Mouse (Mus musculus) neural tube, embryonic 15.5 days (tissue): Measurements from ENCODE around the gene Ppp1r15b. TPM values are rescaled to one million over a fixed set of nuclear protein-coding genes. Genes with fewer than 3 reads are reported as not detected.

ENCODE experiments used
- ATAC-seq: fragments of 200-750 bp; cut with Nextera tagmentation; 2 replicates; pipeline ENCODE4 v1.8.0; 2017; ENCODE audit warnings: mild to moderate bottlenecking, moderate TSS enrichment, moderate library complexity; ENCODE audit not compliant: low FRiP score
- H3K27ac ChIP-seq: fragments of 300-500 bp; sonication (generic); replicated peaks from 2 replicates; pipeline ENCODE4 v1.5.1; 2015; ENCODE audit warnings: mild to moderate bottlenecking, inconsistent platforms
- H3K27me3 ChIP-seq: fragments of 300-500 bp; sonication (generic); replicated peaks from 2 replicates; pipeline ENCODE4 v1.6.1; 2015; ENCODE audit warnings: inconsistent platforms
- H3K36me3 ChIP-seq: fragments of 300-500 bp; sonication (generic); 2 replicates; pipeline ENCODE4 v1.6.1; 2015; ENCODE audit warnings: inconsistent platforms
- H3K4me1 ChIP-seq: fragments of 300-500 bp; sonication (generic); 2 replicates; pipeline ENCODE4 v1.6.1; 2015; ENCODE audit warnings: inconsistent platforms
- H3K4me2 ChIP-seq: fragments of 300-500 bp; sonication (generic); 2 replicates; pipeline ENCODE4 v1.6.1; 2015; ENCODE audit warnings: inconsistent platforms, mild to moderate bottlenecking, moderate library complexity
- H3K4me3 ChIP-seq: fragments of 300-500 bp; sonication (generic); replicated peaks from 2 replicates; pipeline ENCODE4 v1.5.1; 2015; ENCODE audit warnings: mild to moderate bottlenecking, inconsistent platforms
- H3K9ac ChIP-seq: fragments of 300-500 bp; sonication (generic); replicated peaks from 2 replicates; pipeline ENCODE4 v1.6.1; 2015; ENCODE audit warnings: mild to moderate bottlenecking, inconsistent platforms
- H3K9me3 ChIP-seq: fragments of 300-500 bp; sonication (generic); replicated peaks from 2 replicates; pipeline ENCODE4 v1.6.1; 2016; ENCODE audit warnings: inconsistent platforms
- WGBS: fragments of 180-500 bp; shearing (Covaris S2); methylation state at CpG from one replicate; pipeline ENCODE4 v1.1.7; 2015; ENCODE audit warnings: mixed read lengths; 5-methylcytosine and 5-hydroxymethylcytosine counted together
- polyA plus RNA-seq: library from polyadenylated mRNA; unstranded; fragments of >200 nt; fragmentation: Nextera tagmentation; extraction: Ambion mirVana; gene quantifications from 2 replicates; pipeline ENCODE4 v1.2.1, GENCODE M21; 2015

Gene Ppp1r15b
- polyA plus RNA-seq, 1 experiment from 2014 or later: 23.4 TPM

- under 1% methylated on average over 66 of the region's 68 CpGs for WGBS
- H3K9me3 ChIP-seq: no peaks in the 10 kb centered on the region
Measured at GRCm38 (mm10) chr1:133163820-133164431, 33.0 kb downstream of the Ppp1r15b start, which contains the start of gene Plekha6. Gene Plekha6 (plus strand): TSS chr1:133164210.

GRCm38 (mm10) chr1:133164591-133165011, 33.7 kb downstream of the Ppp1r15b start:
- no peak overlapping the region for H3K9ac ChIP-seq
- WGBS: 3% methylated on average over 10 of the region's 10 CpGs
- no peaks in the 10 kb centered on the region for H3K36me3 ChIP-seq
- peaks cover 26% of the 10 kb centered on the region for H3K4me1 ChIP-seq
- no peak for ATAC-seq
- no peaks in the 10 kb centered on the region for H3K9me3 ChIP-seq
- peak overlapping the region; percentile 54 for H3K4me3 ChIP-seq
- peaks cover 52% of the 10 kb centered on the region for H3K27me3 ChIP-seq
- H3K27ac ChIP-seq: no peak overlapping the region
- peak overlapping the region; percentile 99 for H3K4me2 ChIP-seq

More at GRCm38 (mm10) chr1:133163820-133164431, 33.0 kb downstream of the Ppp1r15b start, which contains the start of gene Plekha6:
- peak; percentile 35 for ATAC-seq
- H3K27me3 ChIP-seq: peaks cover 56% of the 10 kb centered on the region
- H3K4me3 ChIP-seq: peak within 1 kb of the TSS; percentile 54
- peak within 1 kb of the TSS; percentile 51 for H3K9ac ChIP-seq
- H3K27ac ChIP-seq: no peak within 1 kb of the TSS
- peaks cover 30% of the 10 kb centered on the region for H3K4me1 ChIP-seq
- peak within 1 kb of the TSS; percentile 99 for H3K4me2 ChIP-seq
- H3K36me3 ChIP-seq: no peaks in the 10 kb centered on the region

- 42% methylated on average over 11 of the region's 11 CpGs for WGBS
Measured at GRCm38 (mm10) chr1:133165111-133165510, 34.2 kb downstream of the Ppp1r15b start.

GRCm38 (mm10) chr1:133168318-133169060, 37.5 kb downstream of the Ppp1r15b start:
- no peak overlapping the region for H3K4me2 ChIP-seq
- H3K27ac ChIP-seq: no peak overlapping the region
- peaks cover 31% of the 10 kb centered on the region for H3K27me3 ChIP-seq
- 50% methylated on average over 19 of the region's 19 CpGs for WGBS
- ATAC-seq: no peak
- no peak overlapping the region for H3K4me3 ChIP-seq
- H3K9ac ChIP-seq: no peak overlapping the region
- H3K9me3 ChIP-seq: no peaks in the 10 kb centered on the region
- peaks cover 32% of the 10 kb centered on the region for H3K4me1 ChIP-seq
- H3K36me3 ChIP-seq: no peaks in the 10 kb centered on the region

More at GRCm38 (mm10) chr1:133165111-133165510, 34.2 kb downstream of the Ppp1r15b start:
- no peak overlapping the region for H3K9ac ChIP-seq
- H3K27ac ChIP-seq: no peak overlapping the region
- no peak for ATAC-seq
- H3K36me3 ChIP-seq: no peaks in the 10 kb centered on the region
- no peaks in the 10 kb centered on the region for H3K9me3 ChIP-seq
- peaks cover 52% of the 10 kb centered on the region for H3K27me3 ChIP-seq
- H3K4me1 ChIP-seq: peaks cover 28% of the 10 kb centered on the region
- no peak overlapping the region for H3K4me3 ChIP-seq
- H3K4me2 ChIP-seq: peak overlapping the region; percentile 99; the same call in 1 of the 2 replicates

GRCm38 (mm10) chr1:133170196-133170595, 39.3 kb downstream of the Ppp1r15b start:
- WGBS: 64% methylated on average over 8 of the region's 8 CpGs
- Histone ChIP-seq H3K4me1 (peaks cover 15% of the 10 kb centered on the region), H3K9me3 (no peaks in the 10 kb centered on the region), H3K27me3 (peaks cover 14% of the 10 kb centered on the region), H3K36me3 (no peaks in the 10 kb centered on the region), H3K9ac (no peak overlapping the region), H3K27ac (no peak overlapping the region), H3K4me3 (no peak overlapping the region), H3K4me2 (no peak overlapping the region)
- no peak for ATAC-seq

GRCm38 (mm10) chr1:133171357-133171756, 40.4 kb downstream of the Ppp1r15b start:
- no peak overlapping the region for H3K4me2 ChIP-seq
- no peaks in the 10 kb centered on the region for H3K9me3 ChIP-seq
- H3K36me3 ChIP-seq: no peaks in the 10 kb centered on the region
- WGBS: 74% methylated on average over 9 of the region's 9 CpGs
- H3K4me3 ChIP-seq: no peak overlapping the region
- ATAC-seq: peak; percentile 60; the same call in 1 of the 2 replicates
- peaks cover 15% of the 10 kb centered on the region for H3K4me1 ChIP-seq
- H3K27me3 ChIP-seq: peaks cover 13% of the 10 kb centered on the region
- no peak overlapping the region for H3K27ac ChIP-seq
- no peak overlapping the region for H3K9ac ChIP-seq

- Histone ChIP-seq H3K4me2 (no peak overlapping the region), H3K27me3 (peaks cover 6% of the 10 kb centered on the region; the same call in 1 of the 2 replicates), H3K4me3 (no peak overlapping the region), H3K9me3 (no peaks in the 10 kb centered on the region), H3K36me3 (no peaks in the 10 kb centered on the region), H3K27ac (no peak overlapping the region), H3K4me1 (peaks cover 27% of the 10 kb centered on the region), H3K9ac (no peak overlapping the region)
- no peak for ATAC-seq
- 83% methylated on average over 6 of the region's 6 CpGs for WGBS
Measured at GRCm38 (mm10) chr1:133175150-133175549, 44.2 kb downstream of the Ppp1r15b start.

- Histone ChIP-seq H3K9me3 (no peaks in the 10 kb centered on the region), H3K9ac (no peak overlapping the region), H3K4me2 (no peak overlapping the region), H3K27me3 (no peaks in the 10 kb centered on the region), H3K4me3 (no peak overlapping the region), H3K27ac (no peak overlapping the region; the same call in 1 of the 2 replicates), H3K36me3 (no peaks in the 10 kb centered on the region), H3K4me1 (peaks cover 22% of the 10 kb centered on the region)
- ATAC-seq: no peak
- WGBS: 56% methylated on average over 8 of the region's 8 CpGs
Measured at GRCm38 (mm10) chr1:133177480-133178172, 46.7 kb downstream of the Ppp1r15b start.

- Histone ChIP-seq H3K9me3 (no peaks in the 10 kb centered on the region), H3K4me3 (no peak overlapping the region), H3K27ac (peak overlapping the region; percentile 58), H3K9ac (no peak overlapping the region), H3K4me1 (peaks cover 32% of the 10 kb centered on the region), H3K27me3 (no peaks in the 10 kb centered on the region), H3K36me3 (no peaks in the 10 kb centered on the region), H3K4me2 (no peak overlapping the region)
- 65% methylated on average over 11 of the region's 11 CpGs for WGBS
- no peak for ATAC-seq
Measured at GRCm38 (mm10) chr1:133178732-133179440, 47.9 kb downstream of the Ppp1r15b start.

- WGBS: 2% methylated on average over 31 of the region's 31 CpGs
- peak; percentile 84 for ATAC-seq
Measured at GRCm38 (mm10) chr1:133181072-133182015, 50.4 kb downstream of the Ppp1r15b start.

More at GRCm38 (mm10) chr1:133181072-133182015, 50.4 kb downstream of the Ppp1r15b start:
- Histone ChIP-seq H3K4me2 (peak overlapping the region; percentile 78), H3K4me3 (peak overlapping the region; percentile 64), H3K27me3 (no peaks in the 10 kb centered on the region), H3K36me3 (no peaks in the 10 kb centered on the region), H3K27ac (peak overlapping the region; percentile 92), H3K4me1 (peaks cover 40% of the 10 kb centered on the region), H3K9me3 (no peaks in the 10 kb centered on the region), H3K9ac (peak overlapping the region; percentile 75)
